ENCODE assay signal across 11 mouse cellular contexts in the genomic region with DNA sequence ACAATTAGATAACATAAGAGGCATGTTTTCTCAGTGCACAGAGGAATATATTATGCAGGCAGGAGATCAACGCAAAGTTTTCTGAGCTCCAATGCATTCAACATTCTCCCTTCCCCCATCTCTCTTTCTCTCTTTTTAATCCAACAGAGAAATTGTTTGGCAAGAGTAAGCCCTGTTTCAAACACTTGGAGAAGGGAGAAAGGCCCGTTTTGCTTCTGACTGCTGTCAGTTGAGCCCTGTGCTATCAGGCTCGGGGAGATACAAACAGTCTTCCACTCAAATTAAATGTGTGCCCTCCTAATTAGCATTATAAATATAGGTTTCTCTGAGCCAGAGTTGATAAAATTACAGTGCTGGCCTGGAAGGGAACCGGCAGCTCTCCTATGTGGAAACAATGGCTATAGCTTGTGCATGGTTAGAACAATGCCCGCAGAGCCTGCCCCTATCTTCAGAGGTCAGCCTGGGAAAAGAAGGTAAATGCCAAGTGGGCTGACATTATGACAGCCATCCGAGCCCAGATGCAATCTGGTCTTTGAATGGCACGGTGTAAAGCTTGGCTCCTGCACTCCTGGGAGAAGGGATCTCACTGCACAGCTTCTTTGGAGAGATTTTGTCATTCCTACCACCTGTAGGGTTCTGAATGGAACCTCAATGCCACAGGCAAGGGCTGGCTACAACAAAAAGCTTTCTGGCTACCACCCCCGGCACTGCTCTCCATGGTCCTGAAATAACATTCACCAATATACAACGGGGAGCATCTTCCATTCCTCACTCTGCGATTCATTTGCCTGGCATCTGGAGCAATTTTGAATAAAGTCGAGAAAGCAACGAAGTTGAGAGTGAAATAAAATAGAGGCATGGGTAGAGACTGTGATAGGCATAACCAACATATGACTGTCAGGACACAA.
DNase-seq lines count a peak whose midpoint lies in the region; ATAC-seq and TF ChIP-seq lines count a peak whose summit lies in the region.
"Had no signal": no experiment of that assay in that cellular context is flagged by ENCODE, and none has a peak within 500 bp of the region (broad histone marks: within the 10 kb centered on the region; RNA-seq: fewer than 3 reads in every experiment).

No protein-coding gene starts in this region.

- no peak for ATAC-seq in embryonic facial prominence, embryonic 14.5 days (ENCODE audit: low read depth)

- TF ChIP-seq POLR2A in lung, adult 2 months (IDR thresholded peaks at IDR 0.05; ENCODE audit: borderline replicate concordance, extremely low read depth, low read depth, low read length): no peak

- WGBS in embryonic facial prominence, embryonic 14.5 days: 48% methylated on average over 12 of the region's 12 CpGs
- 44% methylated on average over 12 of the region's 12 CpGs for WGBS in lung, adult 2 months

- no peak for TF ChIP-seq CTCF in lung, adult 2 months (IDR thresholded peaks at IDR 0.05; ENCODE audit: insufficient read depth, low read length)

- peak; percentile 23 for DNase-seq in kidney, postnatal 10 days
- no peak for DNase-seq in kidney, adult 9 months
- DNase-seq in R1 (ENCODE audit: low read depth, low spot score) (peak; percentile 46), MN1 (ENCODE audit: low spot score) (no peak)
- DNase-seq in embryonic facial prominence, embryonic 14.5 days (ENCODE audit: low spot score): peak; percentile 41
- DNase-seq in mesoderm, embryonic 11.5 days (ENCODE audit: low read depth, low spot score): peak; percentile 65
- no peak for DNase-seq in layer of hippocampus, adult 8-10 months (ENCODE audit: low spot score in 2 of 2)
- no peak for DNase-seq in lung, adult 2 months
- DNase-seq: kidney, adult 11 months; lung, postnatal 14 days had no signal

- no peak overlapping the region for H3K27ac ChIP-seq in embryonic facial prominence, embryonic 14.5 days (replicated peaks; ENCODE audit: low read depth, low read length)
- H3K27ac ChIP-seq: embryonic facial prominence, embryonic 15.5 days had no signal

- H3K9me3 ChIP-seq in embryonic facial prominence, embryonic 14.5 days (ENCODE audit: control insufficient read depth, low read length): no peaks in the 10 kb centered on the region
- H3K9me3 ChIP-seq: embryonic facial prominence, embryonic 15.5 days had no signal

- no peak overlapping the region for H3K4me2 ChIP-seq in embryonic facial prominence, embryonic 14.5 days (ENCODE audit: low read depth, low read length)
- H3K4me2 ChIP-seq: embryonic facial prominence, embryonic 15.5 days had no signal

- no peaks in the 10 kb centered on the region for H3K27me3 ChIP-seq in embryonic facial prominence, embryonic 14.5 days (replicated peaks; ENCODE audit: control insufficient read depth, insufficient read depth, low read length)
- H3K27me3 ChIP-seq: embryonic facial prominence, embryonic 15.5 days had no signal

- H3K4me3 ChIP-seq in embryonic facial prominence, embryonic 14.5 days (ENCODE audit: low read depth, low read length): no peak overlapping the region
- no peak overlapping the region for H3K4me3 ChIP-seq in lung, adult 2 months (replicated peaks; ENCODE audit: extremely low read depth, low read depth, low read length)
- H3K4me3 ChIP-seq: embryonic facial prominence, embryonic 15.5 days had no signal

- no peaks in the 10 kb centered on the region for H3K36me3 ChIP-seq in embryonic facial prominence, embryonic 14.5 days (ENCODE audit: control insufficient read depth, insufficient read depth, low read length)
- H3K36me3 ChIP-seq: embryonic facial prominence, embryonic 15.5 days had no signal

- no peak overlapping the region for H3K9ac ChIP-seq in embryonic facial prominence, embryonic 14.5 days (ENCODE audit: low read depth, low read length)
- H3K9ac ChIP-seq: embryonic facial prominence, embryonic 15.5 days had no signal

- no peaks in the 10 kb centered on the region for H3K4me1 ChIP-seq in embryonic facial prominence, embryonic 14.5 days (ENCODE audit: control insufficient read depth, insufficient read depth, low read length)
- no peaks in the 10 kb centered on the region for H3K4me1 ChIP-seq in lung, adult 2 months (ENCODE audit: control insufficient read depth, insufficient read depth, low read length)
- H3K4me1 ChIP-seq: embryonic facial prominence, embryonic 15.5 days had no signal

Comparison
In these comparisons a context has a peak if more than half of its experiments do, and no peak if none do; other contexts are left out.
1. DNase-seq: peak in kidney, postnatal 10 days (single experiment), R1 (single experiment), embryonic facial prominence, embryonic 14.5 days (single experiment) and mesoderm, embryonic 11.5 days (single experiment); none in kidney, adult 9 months (single experiment), layer of hippocampus, adult 8-10 months (0 of 2), lung, adult 2 months (single experiment) and MN1 (single experiment).